Mouse (Mus musculus): ENCODE results near the gene Dst.

Gene Dst

GRCm38 (mm10) chr1:34023154-34023553 lies 115.1 kb downstream of the Dst start:
- no peak for DNase-seq (ENCODE audit: low read depth, low spot score)

- no peak for DNase-seq (ENCODE audit: low read depth, low spot score)
These were observed 117.9 kb downstream of the Dst start for GRCm38 (mm10) chr1:34025879-34026278.

GRCm38 (mm10) chr1:34028722-34029121 lies 120.7 kb downstream of the Dst start:
- no peak for DNase-seq (ENCODE audit: low read depth, low spot score)

- no peak for DNase-seq (ENCODE audit: low read depth, low spot score)
These were observed 122.5 kb downstream of the Dst start for GRCm38 (mm10) chr1:34030330-34031021.

GRCm38 (mm10) chr1:34033052-34033451 lies 125.0 kb downstream of the Dst start:
- DNase-seq (ENCODE audit: low read depth, low spot score): peak; percentile 22

- no peak for DNase-seq (ENCODE audit: low read depth, low spot score)
These were observed 125.5 kb downstream of the Dst start for GRCm38 (mm10) chr1:34033478-34033877.

- no peak for DNase-seq (ENCODE audit: low read depth, low spot score)
These were observed 125.9 kb downstream of the Dst start for GRCm38 (mm10) chr1:34033958-34034357.

GRCm38 (mm10) chr1:34036111-34036510 lies 128.1 kb downstream of the Dst start:
- no peak for DNase-seq (ENCODE audit: low read depth, low spot score)

- no peak for DNase-seq (ENCODE audit: low read depth, low spot score)
These were observed 130.5 kb downstream of the Dst start for GRCm38 (mm10) chr1:34038571-34038970.

GRCm38 (mm10) chr1:34040049-34040448 lies 132.0 kb downstream of the Dst start:
- DNase-seq (ENCODE audit: low read depth, low spot score): no peak

- peak; percentile 37 for DNase-seq (ENCODE audit: low read depth, low spot score)
These were observed 133.1 kb downstream of the Dst start for GRCm38 (mm10) chr1:34040901-34041721.

GRCm38 (mm10) chr1:34042299-34042698 lies 134.3 kb downstream of the Dst start:
- no peak for DNase-seq (ENCODE audit: low read depth, low spot score)

GRCm38 (mm10) chr1:34043327-34043726 lies 135.3 kb downstream of the Dst start:
- DNase-seq (ENCODE audit: low read depth, low spot score): no peak

GRCm38 (mm10) chr1:34043836-34044550 lies 136.0 kb downstream of the Dst start:
- DNase-seq (ENCODE audit: low read depth, low spot score): no peak

GRCm38 (mm10) chr1:34044675-34045074 lies 136.7 kb downstream of the Dst start:
- DNase-seq (ENCODE audit: low read depth, low spot score): no peak

- no peak for DNase-seq (ENCODE audit: low read depth, low spot score)
These were observed 139.3 kb downstream of the Dst start for GRCm38 (mm10) chr1:34047285-34047684.

GRCm38 (mm10) chr1:34051251-34051650 lies 143.2 kb downstream of the Dst start:
- no peak for DNase-seq (ENCODE audit: low read depth, low spot score)

GRCm38 (mm10) chr1:34052422-34052821 lies 144.4 kb downstream of the Dst start:
- DNase-seq (ENCODE audit: low read depth, low spot score): no peak

GRCm38 (mm10) chr1:34054970-34055369 lies 146.9 kb downstream of the Dst start:
- no peak for DNase-seq (ENCODE audit: low read depth, low spot score)

- DNase-seq (ENCODE audit: low read depth, low spot score): no peak
These were observed 148.6 kb downstream of the Dst start for GRCm38 (mm10) chr1:34056658-34057057.

GRCm38 (mm10) chr1:34059231-34059630 lies 151.2 kb downstream of the Dst start:
- DNase-seq (ENCODE audit: low read depth, low spot score): no peak

GRCm38 (mm10) chr1:34060446-34060845 lies 152.4 kb downstream of the Dst start:
- peak; percentile 59 for DNase-seq (ENCODE audit: low read depth, low spot score)
